Mouse (Mus musculus) gastrocnemius, postnatal 25 days (tissue): ENCODE data around the gene Eif5a. TPM values are rescaled to one million over a fixed set of nuclear protein-coding genes. Genes with fewer than 3 reads are reported as not detected.
A peak's percentile ranks its signal among the peaks of the same experiment; 100 is the strongest.

Source experiments
- DNase-seq: peaks from one replicate; pipeline ENCODE4 v3.0.0; 2022
- total RNA-seq, 2 experiments: library from RNA; stranded (reverse); gene quantifications; 1 replicate in 1 of 2; 2 replicates in 1 of 2; pipeline ENCODE4 v1.2.3; 2021

Gene Eif5a
- total RNA-seq, 2 experiments from 2014 or later, result 417 to 422 TPM

GRCm38 (mm10) chr11:69902972-69903371 is 18.8 kb downstream of the Eif5a start:
- no peak for DNase-seq

- DNase-seq, result no peak
Observed at GRCm38 (mm10) chr11:69901993-69902392, 19.8 kb downstream of the Eif5a start.

- peak; percentile 98 for DNase-seq
Observed at GRCm38 (mm10) chr11:69901406-69901846, 20.3 kb downstream of the Eif5a start.

GRCm38 (mm10) chr11:69900471-69901405 is 21.0 kb downstream of the Eif5a start, which contains the start of the genes 2810408A11Rik and Neurl4:
Gene 2810408A11Rik (minus strand): TSS chr11:69900987.
Gene Neurl4 (plus strand): TSS chr11:69901072.
- DNase-seq, result peak; percentile 88

- DNase-seq, result no peak
Observed at GRCm38 (mm10) chr11:69899870-69900269, 21.9 kb downstream of the Eif5a start.

GRCm38 (mm10) chr11:69895291-69895690 is 26.5 kb downstream of the Eif5a start, which contains the start of gene Acap1:
Gene Acap1 (minus strand): TSS chr11:69895539.
- no peak for DNase-seq

GRCm38 (mm10) chr11:69894671-69895070 is 27.1 kb downstream of the Eif5a start:
- no peak for DNase-seq

GRCm38 (mm10) chr11:69891482-69891881 is 30.3 kb downstream of the Eif5a start:
- DNase-seq, result no peak

GRCm38 (mm10) chr11:69886907-69887635 is 34.7 kb downstream of the Eif5a start:
- no peak for DNase-seq

- DNase-seq, result no peak
Observed at GRCm38 (mm10) chr11:69884663-69885062, 37.1 kb downstream of the Eif5a start.

- DNase-seq, result no peak
Observed at GRCm38 (mm10) chr11:69884240-69884639, 37.5 kb downstream of the Eif5a start.

GRCm38 (mm10) chr11:69883527-69884151 is 38.1 kb downstream of the Eif5a start:
- no peak for DNase-seq

GRCm38 (mm10) chr11:69883066-69883465 is 38.7 kb downstream of the Eif5a start:
- DNase-seq, result no peak

GRCm38 (mm10) chr11:69881787-69882670 is 39.7 kb downstream of the Eif5a start:
- DNase-seq, result no peak

GRCm38 (mm10) chr11:69880853-69881603 is 40.7 kb downstream of the Eif5a start, which contains the start of gene Kctd11:
Gene Kctd11 (minus strand): TSS chr11:69881406.
- peak; percentile 95 for DNase-seq

- DNase-seq, result no peak
Observed at GRCm38 (mm10) chr11:69880506-69880852, 41.3 kb downstream of the Eif5a start.

- no peak for DNase-seq
Observed at GRCm38 (mm10) chr11:69879711-69880110, 42.0 kb downstream of the Eif5a start.

- DNase-seq, result no peak
Observed at GRCm38 (mm10) chr11:69878952-69879351, 42.8 kb downstream of the Eif5a start.

GRCm38 (mm10) chr11:69878399-69878798 is 43.4 kb downstream of the Eif5a start:
- DNase-seq, result no peak

- DNase-seq, result no peak
Observed at GRCm38 (mm10) chr11:69877878-69878277, 43.9 kb downstream of the Eif5a start, which contains the start of gene Tmem95. Gene Tmem95 (minus strand): TSS chr11:69878018.
